Mouse (Mus musculus): ENCODE measurements around the gene Chaf1a.

GRCm38 (mm10) chr17:56092312-56092711 lies 52.1 kb downstream of the Chaf1a start:
- TF ChIP-seq EP300 (IDR thresholded peaks at IDR 0.05) = no peak
- no peak for TF ChIP-seq CTCF (IDR thresholded peaks at IDR 0.05)

Data from lung, postnatal 0 days (tissue).